Mouse (Mus musculus) ZHBTc4 (cell line): Measurements from ENCODE around the gene Mpp3.

ENCODE experiments used
- DNase-seq: peaks from one replicate; pipeline ENCODE4 v3.0.0-alpha.2; 2011; ENCODE audit warnings: low read depth, low spot score

Mpp3 gene

GRCm38 (mm10) chr11:102028087-102028816 is at the start of gene Mpp3:
Mpp3 (minus strand) TSS chr11:102028461.
- DNase-seq, result no peak

- DNase-seq, result no peak
Observed at GRCm38 (mm10) chr11:102073722-102074121, 45.5 kb upstream of the Mpp3 start.

- no peak for DNase-seq
Observed at GRCm38 (mm10) chr11:102072729-102073128, 44.5 kb upstream of the Mpp3 start.

GRCm38 (mm10) chr11:102070426-102070825 is 42.2 kb upstream of the Mpp3 start:
- DNase-seq, result no peak

GRCm38 (mm10) chr11:102069633-102070032 is 41.4 kb upstream of the Mpp3 start:
- no peak for DNase-seq

GRCm38 (mm10) chr11:102068969-102069368 is 40.7 kb upstream of the Mpp3 start:
- DNase-seq, result peak; percentile 68

- no peak for DNase-seq
Observed at GRCm38 (mm10) chr11:102063076-102063475, 34.8 kb upstream of the Mpp3 start.

- peak; percentile 23 for DNase-seq
Observed at GRCm38 (mm10) chr11:102061941-102062473, 33.7 kb upstream of the Mpp3 start.

GRCm38 (mm10) chr11:102061236-102061940 is 33.1 kb upstream of the Mpp3 start:
- peak; percentile 74 for DNase-seq

GRCm38 (mm10) chr11:102053847-102054246 is 25.6 kb upstream of the Mpp3 start:
- peak; percentile 80 for DNase-seq

- no peak for DNase-seq
Observed at GRCm38 (mm10) chr11:102053183-102053582, 24.9 kb upstream of the Mpp3 start.

GRCm38 (mm10) chr11:102052697-102053096 is 24.4 kb upstream of the Mpp3 start:
- DNase-seq, result no peak

- no peak for DNase-seq
Observed at GRCm38 (mm10) chr11:102051954-102052353, 23.7 kb upstream of the Mpp3 start.

- no peak for DNase-seq
Observed at GRCm38 (mm10) chr11:102051541-102051940, 23.3 kb upstream of the Mpp3 start.

GRCm38 (mm10) chr11:102049875-102050482 is 21.7 kb upstream of the Mpp3 start:
- peak; percentile 83 for DNase-seq

- no peak for DNase-seq
Observed at GRCm38 (mm10) chr11:102046607-102047006, 18.3 kb upstream of the Mpp3 start.

- DNase-seq, result no peak
Observed at GRCm38 (mm10) chr11:102044691-102045212, 16.5 kb upstream of the Mpp3 start.

GRCm38 (mm10) chr11:102043381-102043780 is 15.1 kb upstream of the Mpp3 start:
- DNase-seq, result no peak

GRCm38 (mm10) chr11:102042971-102043370 is 14.7 kb upstream of the Mpp3 start:
- DNase-seq, result no peak

GRCm38 (mm10) chr11:102041350-102041949 is 13.2 kb upstream of the Mpp3 start, which contains the start of gene Cd300lg:
Cd300lg (plus strand) TSS chr11:102041509.
- DNase-seq, result no peak

GRCm38 (mm10) chr11:102040646-102041045 is 12.4 kb upstream of the Mpp3 start:
- DNase-seq, result peak; percentile 66

- DNase-seq, result peak; percentile 97
Observed at GRCm38 (mm10) chr11:102040138-102040524, 11.9 kb upstream of the Mpp3 start.
